Mouse (Mus musculus): Measurements from ENCODE around the gene Inpp5e.
A peak's percentile ranks its signal among the peaks of the same experiment; 100 is the strongest.

DNA sequence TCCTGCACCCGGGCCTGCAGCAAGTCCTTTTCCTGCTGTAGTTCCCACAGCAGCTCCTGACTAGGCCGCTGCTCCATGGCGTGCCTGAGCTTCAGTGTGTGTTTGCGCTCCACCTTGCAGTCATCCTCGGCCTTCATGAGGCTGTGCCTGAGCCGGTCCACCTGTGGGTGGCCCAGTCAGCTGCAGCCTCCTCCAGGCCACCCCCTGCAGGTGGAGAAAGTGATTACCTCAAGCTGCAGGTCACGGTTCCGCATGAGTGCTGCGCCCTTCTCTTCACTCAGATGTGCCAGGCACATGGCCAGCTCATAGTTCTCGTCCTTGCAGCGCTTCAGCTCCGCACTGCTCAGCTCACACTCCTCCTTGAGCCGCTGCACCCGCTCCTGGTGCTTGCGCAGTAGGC lies 51.5 kb downstream of the Inpp5e start:
- TF ChIP-seq CTCF (IDR thresholded peaks at IDR 0.05; ENCODE audit: low read depth) (peak; percentile 44), EP300 (IDR thresholded peaks at IDR 0.05; ENCODE audit: low read depth) (no peak)

All from liver, embryonic 14.5 days (tissue).